Mouse (Mus musculus) ovary, adult 10 weeks (tissue): ENCODE results near the gene Asna1. TPM values are rescaled to one million over a fixed set of nuclear protein-coding genes. Genes with fewer than 3 reads are reported as not detected.

ENCODE experiments used
- polyA plus RNA-seq: library from polyadenylated mRNA; stranded (reverse); fragments of 350-450 nt; fragmentation: Illumina TruSeq; extraction: RNeasy Lipid Tissue Mini Kit (QIAGEN cat#74804); gene quantifications from one replicate; pipeline ENCODE4 v1.2.3, GENCODE M21; 2014

The Asna1 gene
- 6.7 TPM for polyA plus RNA-seq

DNA sequence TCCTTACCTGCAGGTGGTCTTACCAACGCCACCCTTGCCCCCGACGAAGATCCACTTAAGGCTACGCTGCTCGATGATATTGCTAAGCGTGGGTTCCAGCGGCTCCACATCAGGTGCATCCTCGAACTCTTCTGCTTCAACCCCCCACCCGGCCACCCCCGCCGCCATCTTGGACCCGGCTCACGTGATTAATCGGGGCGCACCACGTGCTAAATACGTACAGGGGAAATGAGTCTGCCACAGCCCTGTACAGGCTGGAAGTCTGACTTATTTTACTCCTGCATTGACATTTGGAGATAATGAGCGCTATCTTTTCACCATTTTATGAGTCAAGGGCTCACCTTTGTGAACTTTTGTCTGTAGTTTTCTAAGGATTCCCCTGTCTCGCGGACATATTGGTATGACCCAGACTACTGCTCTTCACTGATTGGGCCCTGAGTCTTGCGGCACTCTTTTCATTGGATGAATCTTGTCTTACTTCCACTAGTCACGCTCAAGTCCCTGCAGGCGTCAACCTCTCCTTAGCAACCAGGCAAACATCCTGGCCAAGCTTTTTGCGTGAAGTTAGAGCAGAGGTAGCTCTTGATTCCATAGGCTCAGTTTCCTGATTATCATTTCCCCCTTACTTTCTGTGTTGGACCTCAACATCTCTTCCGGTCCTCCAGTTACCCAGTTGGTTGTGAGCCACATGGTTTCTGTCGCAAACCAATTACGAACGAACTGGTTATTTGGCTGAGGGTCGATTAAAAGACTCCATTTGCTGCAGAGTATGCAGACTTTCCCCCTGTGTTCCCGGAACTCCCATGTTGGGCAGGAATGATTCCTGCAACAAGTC is at the start of gene Asna1:
Asna1 (minus strand) TSS at position 184 of the 835 bp plus-strand sequence.

DNA sequence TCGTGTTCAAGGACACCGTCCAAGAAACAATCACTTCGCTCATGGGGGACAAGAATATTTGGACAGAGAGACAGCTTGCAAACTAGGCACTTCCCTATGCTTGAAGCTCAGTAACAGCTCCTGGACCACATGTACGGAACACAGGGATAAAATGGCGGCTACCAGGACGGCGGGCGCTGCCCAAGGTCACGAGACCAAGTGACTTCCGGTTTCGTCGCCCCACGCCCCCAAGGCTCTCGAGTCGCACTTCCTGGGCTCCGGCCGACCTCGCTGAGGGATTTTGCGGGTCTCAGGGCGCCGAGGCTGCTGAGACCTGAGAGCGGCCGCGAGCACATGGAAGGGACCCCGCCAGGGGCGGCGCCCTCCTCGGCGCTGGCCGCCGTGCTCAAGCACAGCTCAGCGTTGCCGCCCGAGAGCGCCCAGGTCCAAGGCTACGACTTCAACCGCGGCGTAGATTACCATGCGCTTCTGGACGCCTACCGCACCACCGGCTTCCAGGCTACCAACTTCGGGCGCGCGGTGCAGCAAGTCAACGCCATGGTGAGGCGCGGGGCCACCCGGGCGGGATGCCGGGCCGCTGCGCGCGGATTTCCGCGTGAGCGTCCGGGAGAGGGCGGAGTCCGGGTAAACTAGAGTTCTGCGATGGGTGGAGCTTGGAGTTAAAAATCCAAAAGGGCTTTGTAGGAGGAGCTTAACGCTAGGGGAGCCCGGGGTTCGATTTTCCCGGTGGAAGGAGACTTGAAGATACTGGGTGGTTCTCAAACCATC is 46.6 kb upstream of the Asna1 start, which contains the start of gene Dhps:
Dhps (plus strand) TSS at position 244 of the 768 bp plus-strand sequence.

DNA sequence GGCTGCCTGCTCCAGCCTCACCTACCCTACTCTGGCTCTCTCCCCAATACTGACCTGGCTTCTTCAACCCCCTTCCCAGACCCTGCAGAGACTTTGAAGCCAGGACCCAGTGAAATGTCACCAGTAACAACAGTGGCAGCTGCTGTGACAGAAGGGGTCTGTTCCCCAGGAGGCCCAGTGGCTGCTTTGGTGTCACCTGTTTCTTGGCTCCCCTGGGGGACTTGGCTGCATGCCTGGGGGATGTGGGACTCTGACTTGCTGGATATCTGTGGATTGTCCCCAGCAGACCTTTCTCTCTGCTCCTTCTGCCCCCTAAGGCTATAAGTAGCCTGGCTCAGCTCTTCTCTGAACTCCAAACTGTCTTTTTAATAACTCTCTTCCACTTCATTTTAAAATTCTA is 42.9 kb upstream of the Asna1 start, which contains the start of gene Gm5741:
Gm5741 (minus strand) TSS at position 1 of the 400 bp plus-strand sequence.

DNA sequence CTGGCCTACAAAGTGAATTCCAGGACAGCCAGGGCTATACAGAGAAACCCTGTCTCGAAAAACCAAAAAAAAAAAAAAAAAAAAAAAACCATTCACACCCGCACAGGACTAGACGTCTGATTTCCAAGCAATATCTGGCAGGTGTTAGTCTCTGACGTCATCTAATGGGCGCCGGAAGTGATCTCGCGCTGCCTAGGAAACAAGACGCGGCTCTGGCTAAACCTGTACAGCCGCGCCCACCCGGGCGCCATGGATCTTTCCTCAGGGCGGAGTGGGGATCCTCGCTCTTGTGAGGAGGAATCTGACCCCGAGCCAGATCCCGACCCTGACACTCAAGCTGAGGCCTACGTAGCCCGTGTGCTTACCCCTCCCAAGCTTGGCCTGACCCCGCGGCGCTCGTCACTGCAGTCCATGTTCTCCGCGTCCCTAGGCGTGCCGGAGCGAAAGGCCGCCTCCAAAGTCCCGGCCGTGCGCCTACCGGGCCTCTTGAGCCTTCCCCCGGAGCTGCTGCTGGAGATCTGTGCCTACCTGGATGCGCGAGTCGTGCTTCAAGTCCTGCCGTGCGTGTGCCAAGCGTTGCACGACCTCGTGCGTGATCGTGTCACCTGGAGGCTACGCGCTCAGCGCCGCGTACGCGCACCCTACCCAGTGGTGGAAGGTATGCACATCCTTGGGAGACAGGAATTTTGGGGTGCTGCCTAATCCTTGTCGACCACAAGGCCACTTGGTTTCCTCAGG is 35.0 kb upstream of the Asna1 start, which contains the start of gene Fbxw9:
Fbxw9 (plus strand) TSS at position 177 of the 738 bp plus-strand sequence.

DNA sequence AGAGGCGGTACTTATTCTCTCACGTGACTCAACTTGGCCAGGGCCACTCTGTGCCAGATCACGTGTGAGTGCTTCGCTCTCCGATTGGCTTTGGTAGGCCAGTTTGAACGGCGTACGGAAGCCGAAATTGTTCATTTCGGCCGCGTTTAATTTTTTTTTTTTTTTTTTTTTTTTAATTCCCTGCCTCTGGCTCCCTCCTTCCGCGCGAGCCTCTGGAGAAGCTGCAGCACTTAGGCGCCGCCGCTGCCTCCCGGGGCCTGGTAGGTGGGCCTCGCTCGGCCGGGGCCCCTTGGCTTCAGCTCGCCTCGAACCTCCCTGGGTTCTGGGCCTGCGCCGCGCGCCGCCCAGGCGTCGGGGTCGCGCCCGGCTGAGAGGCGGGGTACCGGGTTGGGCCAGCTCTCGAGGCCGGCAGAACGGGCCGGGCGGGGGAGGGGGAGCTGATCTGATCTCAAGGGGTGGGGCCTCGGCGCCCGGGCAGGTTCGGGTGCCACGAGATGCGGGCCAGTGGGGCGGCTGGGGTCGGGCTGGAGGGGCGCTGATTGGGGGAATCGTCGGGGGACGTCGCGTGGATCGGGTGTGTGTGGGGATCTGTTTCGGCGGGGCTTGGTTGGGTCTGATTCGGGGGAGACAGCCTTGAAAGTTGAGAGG is 11.8 kb upstream of the Asna1 start, which contains the start of gene Tnpo2:
Tnpo2 (plus strand) TSS at position 198 of the 648 bp plus-strand sequence.

DNA sequence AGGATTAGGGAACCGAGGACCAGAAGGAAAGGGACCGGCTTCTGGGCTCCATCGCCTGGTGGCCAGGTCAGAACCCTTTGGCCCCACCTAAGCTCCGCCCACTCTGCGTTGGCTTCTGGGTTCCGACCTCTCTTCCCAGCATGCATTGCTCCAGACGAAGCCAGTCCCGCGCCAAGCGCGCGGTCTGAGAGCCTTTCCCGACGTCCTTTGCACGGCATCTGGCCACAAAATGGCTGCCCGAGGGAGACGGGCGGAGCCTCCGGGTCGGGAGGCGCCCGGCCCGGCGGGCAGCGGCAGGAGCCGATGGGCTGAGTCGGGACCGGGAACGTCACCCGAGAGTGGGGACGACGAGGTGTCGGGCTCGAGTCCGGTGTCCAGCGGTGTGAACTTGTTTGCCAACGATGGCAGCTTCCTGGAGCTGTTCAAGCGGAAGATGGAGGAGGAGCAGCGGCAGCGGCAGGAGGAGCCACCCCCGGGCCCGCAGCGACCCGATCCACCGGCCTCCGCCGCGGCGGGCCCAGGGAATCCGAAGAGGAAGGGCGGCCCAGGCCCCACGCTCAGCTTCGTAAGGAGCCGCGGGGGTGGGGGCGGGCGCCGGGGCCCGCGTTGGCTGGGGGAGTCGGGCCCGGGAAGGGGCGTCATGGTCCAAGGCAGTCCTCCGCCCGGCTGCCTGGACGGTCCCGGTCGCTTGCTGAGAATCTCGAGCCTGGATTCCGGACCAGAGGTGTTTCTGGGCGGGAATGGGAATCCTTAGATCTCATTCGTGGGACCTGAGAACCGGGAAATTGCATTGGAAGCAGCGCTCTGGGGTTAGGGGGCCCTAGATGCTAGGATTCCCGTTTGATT is 1.8 kb upstream of the Asna1 start, which contains the start of gene Trir:
Trir (plus strand) TSS at position 154 of the 846 bp plus-strand sequence.

DNA sequence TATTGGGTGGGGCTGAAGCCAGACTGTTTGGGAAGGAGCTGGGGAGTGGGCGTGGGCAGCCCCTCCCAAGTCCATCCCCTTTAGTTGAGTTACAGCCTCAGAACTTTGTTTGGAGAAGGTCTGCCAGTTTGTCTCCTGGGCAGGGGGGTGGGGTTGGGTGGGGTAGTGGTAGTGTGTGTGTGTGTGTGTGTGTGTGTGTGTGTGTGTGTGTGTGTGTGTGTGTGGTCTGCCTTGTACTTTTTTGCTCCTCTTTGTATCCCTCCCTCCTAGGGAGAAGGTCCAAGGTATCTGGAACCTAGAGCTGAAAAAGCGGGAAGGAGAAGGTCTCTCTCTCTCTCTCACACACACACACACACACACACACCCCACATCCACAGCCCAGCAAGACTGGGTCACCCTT is 10.7 kb downstream of the Asna1 start, which contains the start of gene Best2:
Best2 (minus strand) TSS at position 101 of the 400 bp plus-strand sequence.

DNA sequence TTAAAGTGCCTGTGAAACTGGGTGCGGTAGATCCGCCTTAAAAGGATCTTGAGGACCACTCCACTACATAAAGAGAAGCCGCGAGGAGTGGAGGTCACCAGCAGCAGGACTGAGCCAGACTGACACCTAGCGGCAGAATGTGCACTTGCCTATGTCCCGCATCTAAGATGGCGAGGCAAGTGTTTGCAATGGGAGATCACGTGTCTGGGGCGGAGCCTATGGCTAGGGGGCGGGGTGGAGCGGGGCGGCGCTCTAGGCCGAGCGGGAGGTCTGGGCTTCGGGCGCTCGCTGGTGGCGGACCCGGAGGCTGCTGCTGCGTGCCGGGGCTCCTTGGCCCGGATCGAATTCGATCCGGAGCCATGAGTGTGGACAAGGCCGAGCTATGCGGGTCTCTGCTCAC is 34.7 kb downstream of the Asna1 start, which contains the start of gene Hook2:
Hook2 (plus strand) TSS at position 255 of the 400 bp plus-strand sequence.

DNA sequence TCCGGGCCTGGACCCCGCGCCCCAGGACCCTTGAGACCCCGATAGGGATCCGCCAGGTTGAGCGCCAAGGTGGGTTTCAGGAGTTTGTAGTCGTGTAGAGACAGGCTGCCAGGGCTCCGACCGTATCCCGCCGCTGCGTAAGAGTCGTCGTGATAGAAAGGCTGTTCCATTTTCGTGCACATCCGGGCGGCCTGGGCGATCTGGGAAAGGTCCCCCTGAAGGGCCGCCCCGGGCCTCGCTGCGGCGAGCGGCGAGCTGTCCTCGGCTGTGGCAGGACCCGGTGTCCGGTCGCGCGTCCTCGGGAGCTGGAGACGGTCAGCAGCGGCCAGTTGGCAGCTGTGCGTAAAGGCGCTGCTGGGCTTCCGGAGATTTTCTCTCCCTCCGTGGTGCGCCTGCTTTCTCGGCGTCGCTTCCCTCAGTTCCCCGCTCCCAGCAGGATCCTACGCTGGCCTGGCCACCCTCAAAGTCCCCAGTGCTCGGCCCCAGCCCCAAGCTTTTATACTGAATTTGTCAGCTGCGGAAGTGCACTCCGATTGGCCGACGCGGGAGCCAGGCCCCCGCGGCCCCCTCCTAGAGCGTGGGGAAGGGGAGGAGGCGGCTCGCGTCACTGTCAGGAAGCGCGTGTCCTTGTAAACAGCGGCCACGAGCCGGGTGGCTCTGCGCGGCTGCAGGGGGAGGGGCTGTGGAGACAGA is 46.7 kb downstream of the Asna1 start, which contains the start of gene Junb:
Junb (minus strand) TSS at position 471 of the 693 bp plus-strand sequence.

DNA sequence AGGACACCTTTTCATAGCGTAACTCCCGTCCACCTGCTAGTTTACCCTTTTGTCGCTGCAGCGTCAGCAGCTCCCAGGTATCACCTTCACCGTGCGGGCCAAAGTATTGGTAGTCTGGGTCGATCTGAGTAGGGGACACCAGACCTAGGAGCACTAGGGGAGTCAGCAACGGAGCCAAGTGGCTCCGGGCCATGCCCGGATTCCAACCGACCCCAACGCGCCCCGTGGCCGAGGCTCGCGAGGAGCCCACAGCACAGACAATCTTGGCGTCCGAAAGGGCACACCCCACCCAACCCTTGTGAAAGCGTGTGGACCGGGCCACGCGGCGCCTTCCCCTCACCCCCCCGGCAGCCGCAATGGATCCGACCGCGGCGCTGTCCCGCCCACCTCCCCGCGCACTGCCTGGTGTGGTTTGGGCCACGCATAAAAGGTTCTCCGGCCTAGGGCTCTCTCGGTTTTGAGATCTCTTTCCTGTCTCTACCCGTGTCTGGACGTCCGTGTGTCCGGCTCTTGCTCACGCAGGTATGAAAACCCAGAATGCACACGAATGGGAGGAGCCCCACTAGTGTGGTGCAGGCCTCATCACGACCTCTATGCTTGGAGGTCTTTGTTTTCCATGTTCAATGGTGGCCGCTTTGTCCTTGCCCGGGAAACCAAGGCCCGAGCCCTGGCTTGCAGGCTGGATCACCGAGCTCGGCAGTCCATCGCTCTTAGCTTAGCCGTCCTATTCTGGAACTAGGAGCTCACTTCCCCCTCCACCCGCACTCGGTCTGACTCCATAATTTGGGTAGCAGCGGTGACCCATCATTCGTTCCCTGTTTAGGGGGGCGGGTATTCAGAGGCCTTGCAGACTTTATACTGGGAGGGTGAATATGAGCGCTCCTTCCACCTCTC is 55.6 kb downstream of the Asna1 start, which contains the start of the genes Gm49661, Prdx2 and Rnaseh2a:
Gm49661 (minus strand) TSS at position 193 of the 894 bp plus-strand sequence.
Prdx2 (plus strand) TSS at position 347 of the 894 bp plus-strand sequence.
Rnaseh2a (minus strand) TSS at position 527 of the 894 bp plus-strand sequence.

Other genes starting within 250 kb of the Asna1 start
- gene Nfix, start 224.9 kb downstream of the Asna1 start, polyA plus RNA-seq = 44.0 TPM
- 2.4 TPM for gene Dand5, start 202.5 kb downstream of the Asna1 start, polyA plus RNA-seq
- gene Gadd45gip1, start 193.8 kb downstream of the Asna1 start, polyA plus RNA-seq = 1.1 TPM
- 3.2 TPM for gene Rad23a, start 184.6 kb downstream of the Asna1 start, polyA plus RNA-seq
- gene Calr, start 178.3 kb downstream of the Asna1 start, polyA plus RNA-seq = 1,005 TPM
- 4.1 TPM for gene Farsa, start 168.3 kb downstream of the Asna1 start, polyA plus RNA-seq
- 32.4 TPM for gene Syce2, start 153.2 kb downstream of the Asna1 start, polyA plus RNA-seq
- gene Gcdh, start 131.4 kb downstream of the Asna1 start, polyA plus RNA-seq = 32.8 TPM
- gene Klf1, start 123.4 kb downstream of the Asna1 start, polyA plus RNA-seq = not detected
- gene Dnase2a, start 116.7 kb downstream of the Asna1 start, polyA plus RNA-seq = 2.5 TPM
- not detected for gene Mast1, start 87.9 kb downstream of the Asna1 start, polyA plus RNA-seq
- not detected for gene Rtbdn, start 78.3 kb downstream of the Asna1 start, polyA plus RNA-seq
- gene Gm49661, start 55.8 kb downstream of the Asna1 start, polyA plus RNA-seq = not detected
- 36.9 TPM for gene Prdx2, start 55.7 kb downstream of the Asna1 start, polyA plus RNA-seq
- 2.6 TPM for gene Rnaseh2a, start 55.5 kb downstream of the Asna1 start, polyA plus RNA-seq
- gene Junb, start 46.6 kb downstream of the Asna1 start, polyA plus RNA-seq = 0.34 TPM
- gene Hook2, start 34.7 kb downstream of the Asna1 start, polyA plus RNA-seq = 2.3 TPM
- gene Best2, start 10.8 kb downstream of the Asna1 start, polyA plus RNA-seq = not detected
- 5.3 TPM for gene Trir, start 1.5 kb upstream of the Asna1 start, polyA plus RNA-seq
- gene Tnpo2, start 11.6 kb upstream of the Asna1 start, polyA plus RNA-seq = 14.1 TPM
- 1.5 TPM for gene Fbxw9, start 34.8 kb upstream of the Asna1 start, polyA plus RNA-seq
- gene Gm5741, start 42.7 kb upstream of the Asna1 start, polyA plus RNA-seq = not detected
- gene Dhps, start 46.5 kb upstream of the Asna1 start, polyA plus RNA-seq = 19.0 TPM
- gene Wdr83os, start 55.5 kb upstream of the Asna1 start, polyA plus RNA-seq = 2.8 TPM
- 1.00 TPM for gene Wdr83, start 56.0 kb upstream of the Asna1 start, polyA plus RNA-seq
- 6.1 TPM for gene Man2b1, start 58.0 kb upstream of the Asna1 start, polyA plus RNA-seq
- gene Zfp791, start 97.8 kb upstream of the Asna1 start, polyA plus RNA-seq = 11.3 TPM
- not detected for gene Cks1brt, start 126.6 kb upstream of the Asna1 start, polyA plus RNA-seq
- not detected for gene Olfr371, start 200.7 kb upstream of the Asna1 start, polyA plus RNA-seq